Mouse (Mus musculus): ENCODE results near the gene Zbtb17. TPM values are rescaled to one million over a fixed set of nuclear protein-coding genes. Genes with fewer than 3 reads are reported as not detected.

Zbtb17 gene
- total and polyA plus RNA-seq, 3 experiments: 36.4 to 63.2 TPM; not detected in 1

- no peak for DNase-seq (ENCODE audit: low read depth, low spot score)
- Histone ChIP-seq H3K36me3 (ENCODE audit: control insufficient read depth in 1 of 2, insufficient read depth in 2 of 2, low read length in 2 of 2) (no peaks in the 10 kb centered on the region), H3K9ac (ENCODE audit: control insufficient read depth, low read depth, low read length, poor library complexity, severe bottlenecking) (no peak overlapping the region), H3K27me3 (ENCODE audit: control insufficient read depth in 1 of 2, insufficient read depth in 2 of 2, low read length in 2 of 2) (peaks cover 0 to 3% of the 10 kb centered on the region in 2 experiments; a peak in 2 of 4 replicates), H3K27ac (ENCODE audit: control insufficient read depth, low read depth, low read length) (no peak overlapping the region), H3K79me2 (ENCODE audit: control insufficient read depth, insufficient read depth, low read length, poor library complexity) (no peaks in the 10 kb centered on the region), H3K9me3 (replicated peaks; ENCODE audit: insufficient read depth, low read length) (no peaks in the 10 kb centered on the region), H3K4me3 (ENCODE audit: control insufficient read depth in 1 of 2, insufficient read depth in 1 of 2, low read depth in 2 of 2, low read length in 2 of 2) (no peak overlapping the region), H3K4me1 (ENCODE audit: control insufficient read depth in 1 of 2, insufficient read depth in 2 of 2, low read length in 2 of 2) (no peaks in the 10 kb centered on the region)
- TF ChIP-seq UBTF (IDR thresholded peaks at IDR 0.05; ENCODE audit: borderline replicate concordance, insufficient read depth, low read depth, low read length) (no peak), TAL1 (IDR thresholded peaks at IDR 0.05; ENCODE audit: low read length) (no peak), NELFE (IDR thresholded peaks at IDR 0.05; ENCODE audit: low read depth, low read length) (no peak), MYC (IDR thresholded peaks at IDR 0.05; ENCODE audit: low read depth, low read length) (no peak), ZMIZ1 (IDR thresholded peaks at IDR 0.05; ENCODE audit: low read depth, low read length) (no peak), EP300 (IDR thresholded peaks at IDR 0.05; ENCODE audit: low read depth in 1 of 2, low read length in 2 of 2) (no peak), POLR2A (IDR thresholded peaks at IDR 0.05; ENCODE audit: control insufficient read depth in 1 of 2, insufficient read depth in 1 of 2, low read depth in 1 of 2, low read length in 2 of 2, poor library complexity in 1 of 2) (no peak), SMC3 (IDR thresholded peaks at IDR 0.05; ENCODE audit: low read depth, low read length) (no peak), MAX (IDR thresholded peaks at IDR 0.05; ENCODE audit: low read length) (no peak), TCF12 (IDR thresholded peaks at IDR 0.05; ENCODE audit: low read depth, low read length) (no peak)
Observed at GRCm38 (mm10) chr4:141397861-141398260, 46.6 kb upstream of the Zbtb17 start.

GRCm38 (mm10) chr4:141398545-141398944, 45.9 kb upstream of the Zbtb17 start, which contains the start of gene Clcnka:
TSS of gene Clcnka (minus strand) at chr4:141398724.
- no peak within 1 kb of the TSS for H3K4me3 ChIP-seq (ENCODE audit: control insufficient read depth in 1 of 2, insufficient read depth in 1 of 2, low read depth in 2 of 2, low read length in 2 of 2)
- H3K9ac ChIP-seq (ENCODE audit: control insufficient read depth, low read depth, low read length, poor library complexity, severe bottlenecking): no peak within 1 kb of the TSS
- H3K9me3 ChIP-seq (replicated peaks; ENCODE audit: insufficient read depth, low read length): no peaks in the 10 kb centered on the region
- H3K27ac ChIP-seq (ENCODE audit: control insufficient read depth, low read depth, low read length): no peak within 1 kb of the TSS
- H3K79me2 ChIP-seq (ENCODE audit: control insufficient read depth, insufficient read depth, low read length, poor library complexity): no peaks in the 10 kb centered on the region
- peaks cover 0 to 3% of the 10 kb centered on the region in 2 experiments; a peak in 2 of 4 replicates for H3K27me3 ChIP-seq (ENCODE audit: control insufficient read depth in 1 of 2, insufficient read depth in 2 of 2, low read length in 2 of 2)
- no peak for DNase-seq (ENCODE audit: low read depth, low spot score)
- H3K36me3 ChIP-seq (ENCODE audit: control insufficient read depth in 1 of 2, insufficient read depth in 2 of 2, low read length in 2 of 2): no peaks in the 10 kb centered on the region
- H3K4me1 ChIP-seq (ENCODE audit: control insufficient read depth in 1 of 2, insufficient read depth in 2 of 2, low read length in 2 of 2): no peaks in the 10 kb centered on the region
- TF ChIP-seq NRF1 (IDR thresholded peaks at IDR 0.05; ENCODE audit: insufficient read depth, low read depth, low read length, poor library complexity, severe bottlenecking) (no peak), UBTF (IDR thresholded peaks at IDR 0.05; ENCODE audit: borderline replicate concordance, insufficient read depth, low read depth, low read length) (no peak), USF1 (IDR thresholded peaks at IDR 0.05; ENCODE audit: low read depth, low read length) (no peak), NELFE (IDR thresholded peaks at IDR 0.05; ENCODE audit: low read depth, low read length) (no peak), ELF1 (IDR thresholded peaks at IDR 0.05; ENCODE audit: low read depth, low read length) (no peak), ZC3H11A (IDR thresholded peaks at IDR 0.05; ENCODE audit: low read depth, low read length) (no peak), HCFC1 (IDR thresholded peaks at IDR 0.05; ENCODE audit: low read depth, low read length) (no peak), USF2 (IDR thresholded peaks at IDR 0.05; ENCODE audit: borderline replicate concordance in 1 of 2, insufficient read depth in 1 of 2, low read depth in 1 of 2, low read length in 2 of 2) (no peak), KAT2A (conservative IDR thresholded peaks at IDR 0.05; ENCODE audit: low read depth, low read length) (no peak), ZKSCAN1 (IDR thresholded peaks at IDR 0.05; ENCODE audit: low read depth, low read length) (no peak), JUND (IDR thresholded peaks at IDR 0.05; ENCODE audit: low read depth, low read length) (no peak), E2F4 (IDR thresholded peaks at IDR 0.05; ENCODE audit: borderline replicate concordance, low read depth, low read length) (no peak), CTCF (IDR thresholded peaks at IDR 0.05 in 2 of 3, conservative IDR thresholded peaks at IDR 0.05 in 1 of 3; ENCODE audit: control insufficient read depth in 1 of 3, insufficient read depth in 1 of 3, low read depth in 2 of 3, low read length in 3 of 3, poor library complexity in 1 of 3, severe bottlenecking in 1 of 3) (no peak), SIN3A (IDR thresholded peaks at IDR 0.05; ENCODE audit: low read length) (no peak), GABPA (IDR thresholded peaks at IDR 0.05; ENCODE audit: low read depth, low read length) (no peak), CHD2 (IDR thresholded peaks at IDR 0.05; ENCODE audit: low read length) (no peak), MYC (IDR thresholded peaks at IDR 0.05; ENCODE audit: low read depth, low read length) (no peak), MXI1 (IDR thresholded peaks at IDR 0.05; ENCODE audit: low read depth, low read length) (no peak), TAL1 (IDR thresholded peaks at IDR 0.05; ENCODE audit: low read length) (no peak)

All from MEL (cell line).